16 mouse cellular contexts compared by ENCODE assay signal in the genomic region with DNA sequence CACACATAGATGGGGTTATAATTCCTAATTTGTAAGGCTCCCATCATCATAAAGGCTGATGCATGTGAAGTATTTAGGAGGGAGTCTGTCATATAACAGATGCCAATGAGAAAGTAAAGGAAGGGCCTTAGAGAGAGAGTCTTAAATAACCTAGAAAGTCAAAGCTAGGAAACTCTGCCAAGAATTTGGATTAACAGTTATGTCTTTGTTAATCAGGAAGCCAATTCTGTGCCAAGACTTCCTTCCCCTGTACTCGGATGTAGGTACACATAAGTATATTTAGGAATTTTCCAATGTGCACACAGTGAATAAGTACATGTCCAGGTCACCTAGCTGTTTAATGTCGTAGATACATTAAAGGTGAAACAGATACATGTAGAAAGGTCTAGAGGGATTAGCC. TPM values are rescaled to one million over a fixed set of nuclear protein-coding genes. Genes with fewer than 3 reads are reported as not detected.
DNase-seq lines count a peak whose midpoint lies in the region; ATAC-seq and TF ChIP-seq lines count a peak whose summit lies in the region.
"Had no signal": no experiment of that assay in that cellular context is flagged by ENCODE, and none has a peak within 500 bp of the region (broad histone marks: within the 10 kb centered on the region; RNA-seq: fewer than 3 reads in every experiment).

No protein-coding gene starts in this region.

- no peak overlapping the region for H3K9ac ChIP-seq in forebrain, embryonic 15.5 days (replicated peaks)
- no peak overlapping the region for H3K9ac ChIP-seq in kidney, embryonic 15.5 days
- no peak overlapping the region for H3K9ac ChIP-seq in lung, postnatal 0 days (replicated peaks; ENCODE audit: low read depth)
- no peak overlapping the region for H3K9ac ChIP-seq in liver, embryonic 16.5 days (ENCODE audit: low read depth, low read length)
- H3K9ac ChIP-seq: intestine, embryonic 15.5 days; limb, embryonic 15.5 days; stomach, embryonic 15.5 days had no signal

- H3K36me3 ChIP-seq in forebrain, embryonic 15.5 days = peaks cover 15% of the 10 kb centered on the region
- H3K36me3 ChIP-seq in forebrain, embryonic 10.5 days (replicated peaks) = no peaks in the 10 kb centered on the region; the same call in 1 of the 2 replicates
- no peaks in the 10 kb centered on the region for H3K36me3 ChIP-seq in kidney, embryonic 15.5 days
- no peaks in the 10 kb centered on the region for H3K36me3 ChIP-seq in lung, postnatal 0 days (ENCODE audit: insufficient read depth, low read length)
- no peaks in the 10 kb centered on the region; the same call in 1 of the 2 replicates for H3K36me3 ChIP-seq in liver, embryonic 16.5 days (ENCODE audit: control insufficient read depth, insufficient read depth)
- H3K36me3 ChIP-seq: heart, embryonic 10.5 days; intestine, embryonic 15.5 days; limb, embryonic 15.5 days; midbrain, embryonic 10.5 days; stomach, embryonic 15.5 days had no signal

- H3K4me3 ChIP-seq in forebrain, embryonic 15.5 days = no peak overlapping the region
- H3K4me3 ChIP-seq in forebrain, embryonic 10.5 days = no peak overlapping the region
- no peak overlapping the region for H3K4me3 ChIP-seq in kidney, embryonic 15.5 days (replicated peaks)
- H3K4me3 ChIP-seq in lung, postnatal 0 days (ENCODE audit: low read depth, low read length) = no peak overlapping the region
- H3K4me3 ChIP-seq in liver, embryonic 16.5 days (ENCODE audit: low read depth, low read length) = no peak overlapping the region
- H3K4me3 ChIP-seq: heart, embryonic 10.5 days; intestine, embryonic 15.5 days; limb, embryonic 15.5 days; midbrain, embryonic 10.5 days; stomach, embryonic 15.5 days had no signal

- 50% methylated on average over 2 of the region's 2 CpGs for WGBS in forebrain, embryonic 15.5 days
- 83% methylated on average over 2 of the region's 2 CpGs for WGBS in forebrain, embryonic 10.5 days
- 66% methylated on average over 2 of the region's 2 CpGs for WGBS in kidney, embryonic 15.5 days
- 34% methylated on average over 2 of the region's 2 CpGs for WGBS in lung, postnatal 0 days
- WGBS in liver, embryonic 16.5 days (ENCODE audit: insufficient replicate concordance) = 45% methylated on average over 2 of the region's 2 CpGs

- peak overlapping the region; percentile 98 for H3K27ac ChIP-seq in forebrain, embryonic 15.5 days (replicated peaks)
- no peak overlapping the region for H3K27ac ChIP-seq in forebrain, embryonic 10.5 days
- H3K27ac ChIP-seq in kidney, embryonic 15.5 days = 0 out of 2 replicates have a peak overlapping the region, but pooled peaks have one; percentile 3
- H3K27ac ChIP-seq in lung, postnatal 0 days (ENCODE audit: low read length) = no peak overlapping the region
- H3K27ac ChIP-seq in liver, embryonic 16.5 days (ENCODE audit: low read length) = peak overlapping the region; percentile 61; the same call in 1 of the 2 replicates
- H3K27ac ChIP-seq: heart, embryonic 10.5 days; intestine, embryonic 15.5 days; limb, embryonic 15.5 days; midbrain, embryonic 10.5 days; stomach, embryonic 15.5 days had no signal

- no peak for TF ChIP-seq EP300 in lung, postnatal 0 days (IDR thresholded peaks at IDR 0.05)

- ATAC-seq in forebrain, embryonic 15.5 days (replicated peaks) = no peak
- ATAC-seq in kidney, embryonic 15.5 days (replicated peaks; ENCODE audit: low FRiP score) = no peak
- ATAC-seq in lung, postnatal 0 days = no peak
- ATAC-seq in liver, embryonic 16.5 days (ENCODE audit: low read depth) = no peak
- ATAC-seq in inflammation-experienced regulatory T-cells, adult 6 months = no peak

- no peaks in the 10 kb centered on the region for H3K9me3 ChIP-seq in forebrain, embryonic 15.5 days
- H3K9me3 ChIP-seq in forebrain, embryonic 10.5 days = no peaks in the 10 kb centered on the region
- H3K9me3 ChIP-seq in kidney, embryonic 15.5 days (replicated peaks) = no peaks in the 10 kb centered on the region
- no peaks in the 10 kb centered on the region for H3K9me3 ChIP-seq in lung, postnatal 0 days (ENCODE audit: low read length)
- H3K9me3 ChIP-seq in liver, embryonic 16.5 days (replicated peaks; ENCODE audit: control insufficient read depth, low read length) = no peaks in the 10 kb centered on the region
- H3K9me3 ChIP-seq: heart, embryonic 10.5 days; intestine, embryonic 15.5 days; limb, embryonic 15.5 days; midbrain, embryonic 10.5 days; stomach, embryonic 15.5 days had no signal

- no peak for TF ChIP-seq CTCF in lung, postnatal 0 days (IDR thresholded peaks at IDR 0.05)

- 0 out of 2 replicates have a peak overlapping the region, but pooled peaks have one; percentile 71 for H3K4me2 ChIP-seq in forebrain, embryonic 15.5 days (replicated peaks)
- H3K4me2 ChIP-seq in kidney, embryonic 15.5 days = no peak overlapping the region
- H3K4me2 ChIP-seq in lung, postnatal 0 days (replicated peaks; ENCODE audit: low read depth, low read length) = no peak overlapping the region
- no peak overlapping the region for H3K4me2 ChIP-seq in liver, embryonic 16.5 days (ENCODE audit: low read depth, low read length)
- H3K4me2 ChIP-seq: intestine, embryonic 15.5 days; limb, embryonic 15.5 days; stomach, embryonic 15.5 days had no signal

- DNase-seq in forebrain, embryonic 10.5 days (ENCODE audit: extremely low spot score, low spot score) = no peak
- DNase-seq in kidney, postnatal 36 days = no peak
- peak; percentile 14 for DNase-seq in lung, postnatal 0 days (ENCODE audit: low spot score)
- no peak for DNase-seq in lung, postnatal 10 days
- DNase-seq: adrenal gland, adult 8-10 months; cerebellum, adult 11 months; thymus, adult 2 months had no signal

- H3K27me3 ChIP-seq in forebrain, embryonic 15.5 days = no peaks in the 10 kb centered on the region
- peaks cover 16% of the 10 kb centered on the region for H3K27me3 ChIP-seq in forebrain, embryonic 10.5 days (ENCODE audit: poor library complexity, severe bottlenecking)
- H3K27me3 ChIP-seq in kidney, embryonic 15.5 days = no peaks in the 10 kb centered on the region
- no peaks in the 10 kb centered on the region for H3K27me3 ChIP-seq in lung, postnatal 0 days (replicated peaks; ENCODE audit: insufficient read depth, low read length)
- no peaks in the 10 kb centered on the region for H3K27me3 ChIP-seq in liver, embryonic 16.5 days (ENCODE audit: control insufficient read depth, insufficient read depth, low read depth, low read length)
- H3K27me3 ChIP-seq: intestine, embryonic 15.5 days; limb, embryonic 15.5 days; stomach, embryonic 15.5 days had no signal

- peaks cover 57% of the 10 kb centered on the region for H3K4me1 ChIP-seq in forebrain, embryonic 15.5 days
- peaks cover 34% of the 10 kb centered on the region for H3K4me1 ChIP-seq in forebrain, embryonic 10.5 days
- peaks cover 42% of the 10 kb centered on the region for H3K4me1 ChIP-seq in kidney, embryonic 15.5 days
- no peaks in the 10 kb centered on the region; the same call in 1 of the 2 replicates for H3K4me1 ChIP-seq in lung, postnatal 0 days (ENCODE audit: insufficient read depth, low read depth, low read length)
- peaks cover 9% of the 10 kb centered on the region; the same call in 1 of the 2 replicates for H3K4me1 ChIP-seq in liver, embryonic 16.5 days (ENCODE audit: control insufficient read depth, low read depth, low read length)

RNA-seq across cellular contexts. Expression of a gene that starts 3.5 kb away (rescaled TPM):
- polyA plus RNA-seq in forebrain, embryonic 15.5 days (2015; fragmentation: Nextera tagmentation; extraction: Ambion mirVana) = 3.8 and 5.5 TPM in 2 replicates
- polyA plus RNA-seq in forebrain, embryonic 10.5 days (2016; fragmentation: Nextera tagmentation; extraction: Ambion mirVana) = 0.44 and 0.64 TPM in 2 replicates
- 9.7 and 10.9 TPM in 2 replicates for polyA plus RNA-seq in kidney, embryonic 15.5 days (2015; fragmentation: Nextera tagmentation; extraction: Ambion mirVana)
- polyA plus RNA-seq in lung, postnatal 0 days (2015; fragmentation: Nextera tagmentation; extraction: Ambion mirVana) = 27.8 and 34.8 TPM in 2 replicates
- 5.6 and 6.5 TPM in 2 replicates for polyA plus RNA-seq in liver, embryonic 16.5 days (2015; fragmentation: Nextera tagmentation; extraction: Ambion mirVana)
- 100 to 1,000 TPM in 2 of 3 experiments, 10 to 100 TPM in 1; 92.6 to 125 (median 114) TPM for polyA plus RNA-seq in inflammation-experienced regulatory T-cells, adult 6 months (2017; shearing (Covaris generic))

RNA-seq across cellular contexts. Expression of a gene that starts 4.0 kb away (rescaled TPM):
- polyA plus RNA-seq in forebrain, embryonic 15.5 days (2015; fragmentation: Nextera tagmentation; extraction: Ambion mirVana) = 50.5 and 54.1 TPM in 2 replicates
- polyA plus RNA-seq in forebrain, embryonic 10.5 days (2016; fragmentation: Nextera tagmentation; extraction: Ambion mirVana) = 4.7 and 7.4 TPM in 2 replicates
- 6.8 and 8.3 TPM in 2 replicates for polyA plus RNA-seq in kidney, embryonic 15.5 days (2015; fragmentation: Nextera tagmentation; extraction: Ambion mirVana)
- 1.2 and 1.3 TPM in 2 replicates for polyA plus RNA-seq in lung, postnatal 0 days (2015; fragmentation: Nextera tagmentation; extraction: Ambion mirVana)
- polyA plus RNA-seq in liver, embryonic 16.5 days (2015; fragmentation: Nextera tagmentation; extraction: Ambion mirVana) = 26.5 and 30.8 TPM in 2 replicates
- not detected for polyA plus RNA-seq in inflammation-experienced regulatory T-cells, adult 6 months (2017; shearing (Covaris generic))

Comparison
In these comparisons a context has a peak if more than half of its experiments do, and no peak if none do; other contexts are left out.
1. H3K27ac ChIP-seq: peak in forebrain, embryonic 15.5 days (single experiment), kidney, embryonic 15.5 days (single experiment) and liver, embryonic 16.5 days (single experiment); none in forebrain, embryonic 10.5 days (single experiment) and lung, postnatal 0 days (single experiment).